Mouse (Mus musculus) bone marrow, adult 2 months (tissue): ENCODE measurements around the gene Cdc45.

Experiments
- CTCF ChIP-seq: fragments of 200-500 bp; IDR thresholded peaks from 2 replicates; pipeline ENCODE4 v1.5.1; 2011; ENCODE audit warnings: low read length, control low read depth; ENCODE audit not compliant: control insufficient read depth, insufficient read depth
- POLR2A ChIP-seq: fragments of 200-500 bp; IDR thresholded peaks from 2 replicates; pipeline ENCODE4 v1.6.1; 2011; ENCODE audit warnings: low read depth, mild to moderate bottlenecking, control low read depth, low read length, borderline replicate concordance; ENCODE audit not compliant: control insufficient read depth

DNA sequence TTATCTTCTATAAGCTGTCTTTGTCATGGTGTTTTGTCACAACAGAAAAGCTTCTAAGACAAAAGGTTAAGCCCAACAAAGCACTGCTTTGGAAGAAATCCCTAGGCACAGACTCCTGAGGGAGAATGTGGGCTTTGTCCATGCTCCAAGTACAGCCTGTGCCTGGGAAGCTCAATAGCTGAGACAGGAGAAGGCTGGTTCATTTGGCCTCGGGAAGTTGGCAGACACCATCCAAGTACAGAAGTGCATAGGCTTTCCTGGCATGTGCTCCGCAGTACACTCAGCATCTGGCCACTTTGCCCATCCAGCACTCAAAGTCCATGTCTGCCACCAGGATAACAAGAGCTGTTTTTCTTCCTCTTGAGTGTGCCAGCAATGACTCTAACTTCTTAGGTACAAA lies 6.0 kb downstream of the Cdc45 start:
- no peak for TF ChIP-seq POLR2A
- no peak for TF ChIP-seq CTCF
